Mouse (Mus musculus): ENCODE measurements at regions not wholly inside any gene's neighbourhood (a gene's known extent, or its start where the extent isn't known, plus 50 kb on each side); places are given as distances from the start of the nearest gene placed in this dataset.

GRCm38 (mm10) chr16:53480664-53481063 lies 1026.8 kb upstream of the Alcam start:
- no peak for DNase-seq (ENCODE audit: low spot score in 2 of 2)

- no peak for DNase-seq (ENCODE audit: low spot score in 2 of 2)
Measured at GRCm38 (mm10) chr16:53439511-53439910, 985.6 kb upstream of the Alcam start.

GRCm38 (mm10) chr16:53418416-53418815 lies 964.5 kb upstream of the Alcam start:
- DNase-seq (ENCODE audit: low spot score in 2 of 2): no peak

GRCm38 (mm10) chr16:53385176-53385575 lies 931.3 kb upstream of the Alcam start:
- DNase-seq (ENCODE audit: low spot score in 2 of 2): no peak

- DNase-seq (ENCODE audit: low spot score in 2 of 2): no peak
Measured at GRCm38 (mm10) chr16:53342153-53342552, 888.3 kb upstream of the Alcam start.

- DNase-seq (ENCODE audit: low spot score in 2 of 2): no peak
Measured at GRCm38 (mm10) chr16:53326353-53326752, 872.5 kb upstream of the Alcam start.

- no peak for DNase-seq (ENCODE audit: low spot score in 2 of 2)
Measured at GRCm38 (mm10) chr16:53292081-53292480, 838.2 kb upstream of the Alcam start.

GRCm38 (mm10) chr16:53282014-53282413 lies 828.1 kb upstream of the Alcam start:
- DNase-seq (ENCODE audit: low spot score in 2 of 2): no peak

GRCm38 (mm10) chr16:53266116-53266515 lies 812.2 kb upstream of the Alcam start:
- peak in 1 of 2 experiments; percentile 9 for DNase-seq (ENCODE audit: low spot score in 2 of 2)

- DNase-seq (ENCODE audit: low spot score in 2 of 2): no peak
Measured at GRCm38 (mm10) chr16:53245365-53245764, 791.5 kb upstream of the Alcam start.

GRCm38 (mm10) chr16:53242126-53242537 lies 788.3 kb upstream of the Alcam start:
- DNase-seq (ENCODE audit: low spot score in 2 of 2): no peak

GRCm38 (mm10) chr16:53218886-53219285 lies 765.0 kb upstream of the Alcam start:
- no peak for DNase-seq (ENCODE audit: low spot score in 2 of 2)

- DNase-seq (ENCODE audit: low spot score in 2 of 2): no peak
Measured at GRCm38 (mm10) chr16:53201449-53201848, 747.6 kb upstream of the Alcam start.

GRCm38 (mm10) chr16:53186444-53186843 lies 732.6 kb upstream of the Alcam start:
- DNase-seq (ENCODE audit: low spot score in 2 of 2): no peak

- DNase-seq (ENCODE audit: low spot score in 2 of 2): no peak
Measured at GRCm38 (mm10) chr16:53156352-53156751, 702.5 kb upstream of the Alcam start.

GRCm38 (mm10) chr16:53130677-53131076 lies 676.8 kb upstream of the Alcam start:
- no peak for DNase-seq (ENCODE audit: low spot score in 2 of 2)

- no peak for DNase-seq (ENCODE audit: low spot score in 2 of 2)
Measured at GRCm38 (mm10) chr16:53108726-53109125, 654.9 kb upstream of the Alcam start.

- no peak for DNase-seq (ENCODE audit: low spot score in 2 of 2)
Measured at GRCm38 (mm10) chr16:53095396-53095929, 641.6 kb upstream of the Alcam start.

- no peak for DNase-seq (ENCODE audit: low spot score in 2 of 2)
Measured at GRCm38 (mm10) chr16:53073856-53074568, 620.1 kb upstream of the Alcam start.

- DNase-seq (ENCODE audit: low spot score in 2 of 2): no peak
Measured at GRCm38 (mm10) chr16:53071887-53072682, 618.2 kb upstream of the Alcam start.

- no peak for DNase-seq (ENCODE audit: low spot score in 2 of 2)
Measured at GRCm38 (mm10) chr16:53064151-53064550, 610.3 kb upstream of the Alcam start.

- no peak for DNase-seq (ENCODE audit: low spot score in 2 of 2)
Measured at GRCm38 (mm10) chr16:53063061-53063460, 609.2 kb upstream of the Alcam start.

- DNase-seq (ENCODE audit: low spot score in 2 of 2): no peak
Measured at GRCm38 (mm10) chr16:53026056-53026455, 572.2 kb upstream of the Alcam start.
